Mouse (Mus musculus): Measurements from ENCODE around the gene Tnrc18. TPM values are rescaled to one million over a fixed set of nuclear protein-coding genes. Genes with fewer than 3 reads are reported as not detected.

The Tnrc18 gene
- total and polyA plus RNA-seq, 2 experiments from 2014 or later: 23.4 to 116 TPM

- WGBS: 88% methylated on average over 9 of the region's 9 CpGs
These were observed 102.4 kb downstream of the Tnrc18 start for GRCm38 (mm10) chr5:142715059-142715458.

GRCm38 (mm10) chr5:142713966-142714365 lies 103.5 kb downstream of the Tnrc18 start:
- no peak for DNase-seq
- no peaks in the 10 kb centered on the region for H3K9me3 ChIP-seq (ENCODE audit: low read length)
- no peak overlapping the region for H3K4me3 ChIP-seq (ENCODE audit: low read depth, low read length)
- no peak overlapping the region for H3K9ac ChIP-seq
- no peak overlapping the region for H3K4me2 ChIP-seq (ENCODE audit: low read depth)
- no peak for ATAC-seq
- no peak overlapping the region for H3K27ac ChIP-seq (ENCODE audit: low read depth, low read length)
- 93% methylated on average over 10 of the region's 10 CpGs for WGBS
- H3K36me3 ChIP-seq (ENCODE audit: insufficient read depth): peaks cover 65% of the 10 kb centered on the region
- no peaks in the 10 kb centered on the region for H3K27me3 ChIP-seq (ENCODE audit: insufficient read depth, low read length)
- TF ChIP-seq CTCF (IDR thresholded peaks at IDR 0.05; ENCODE audit: low read depth): no peak
- H3K4me1 ChIP-seq (ENCODE audit: insufficient read depth): no peaks in the 10 kb centered on the region

More at GRCm38 (mm10) chr5:142715059-142715458, 102.4 kb downstream of the Tnrc18 start:
- H3K27ac ChIP-seq (ENCODE audit: low read depth, low read length): no peak overlapping the region
- ATAC-seq: no peak
- H3K27me3 ChIP-seq (ENCODE audit: insufficient read depth, low read length): no peaks in the 10 kb centered on the region
- no peaks in the 10 kb centered on the region for H3K4me1 ChIP-seq (ENCODE audit: insufficient read depth)
- no peak overlapping the region for H3K4me2 ChIP-seq (ENCODE audit: low read depth)
- H3K9me3 ChIP-seq (ENCODE audit: low read length): no peaks in the 10 kb centered on the region
- H3K36me3 ChIP-seq (ENCODE audit: insufficient read depth): peaks cover 66% of the 10 kb centered on the region
- no peak for TF ChIP-seq CTCF (IDR thresholded peaks at IDR 0.05; ENCODE audit: low read depth)
- H3K4me3 ChIP-seq (ENCODE audit: low read depth, low read length): no peak overlapping the region
- no peak overlapping the region for H3K9ac ChIP-seq
- DNase-seq: no peak

- TF ChIP-seq CTCF (IDR thresholded peaks at IDR 0.05; ENCODE audit: low read depth): peak; percentile 55
- DNase-seq: no peak
These were observed 105.1 kb downstream of the Tnrc18 start for GRCm38 (mm10) chr5:142712373-142712772.

GRCm38 (mm10) chr5:142709436-142709835 lies 108.0 kb downstream of the Tnrc18 start:
- Histone ChIP-seq H3K4me2 (ENCODE audit: low read depth) (no peak overlapping the region), H3K9ac (no peak overlapping the region), H3K4me1 (ENCODE audit: insufficient read depth) (no peaks in the 10 kb centered on the region), H3K9me3 (ENCODE audit: low read length) (no peaks in the 10 kb centered on the region), H3K4me3 (ENCODE audit: low read depth, low read length) (no peak overlapping the region), H3K36me3 (ENCODE audit: insufficient read depth) (peaks cover 69% of the 10 kb centered on the region), H3K27ac (ENCODE audit: low read depth, low read length) (no peak overlapping the region), H3K27me3 (ENCODE audit: insufficient read depth, low read length) (no peaks in the 10 kb centered on the region)
- TF ChIP-seq CTCF (IDR thresholded peaks at IDR 0.05; ENCODE audit: low read depth): no peak
- DNase-seq (no peak), ATAC-seq (no peak)
- 79% methylated on average over 7 of the region's 7 CpGs for WGBS

More at GRCm38 (mm10) chr5:142712373-142712772, 105.1 kb downstream of the Tnrc18 start:
- no peaks in the 10 kb centered on the region for H3K4me1 ChIP-seq (ENCODE audit: insufficient read depth)
- peaks cover 63% of the 10 kb centered on the region for H3K36me3 ChIP-seq (ENCODE audit: insufficient read depth)
- WGBS: 88% methylated on average over 5 of the region's 5 CpGs
- H3K4me3 ChIP-seq (ENCODE audit: low read depth, low read length): no peak overlapping the region
- no peaks in the 10 kb centered on the region for H3K9me3 ChIP-seq (ENCODE audit: low read length)
- no peak overlapping the region for H3K4me2 ChIP-seq (ENCODE audit: low read depth)
- no peak overlapping the region for H3K27ac ChIP-seq (ENCODE audit: low read depth, low read length)
- H3K27me3 ChIP-seq (ENCODE audit: insufficient read depth, low read length): no peaks in the 10 kb centered on the region
- no peak overlapping the region for H3K9ac ChIP-seq
- peak; percentile 32; the same call in 1 of the 2 replicates for ATAC-seq

- 91% methylated on average over 5 of the region's 5 CpGs for WGBS
- peaks cover 57% of the 10 kb centered on the region for H3K36me3 ChIP-seq (ENCODE audit: insufficient read depth)
These were observed 109.8 kb downstream of the Tnrc18 start for GRCm38 (mm10) chr5:142707709-142708108.

GRCm38 (mm10) chr5:142703569-142703968 lies 113.9 kb downstream of the Tnrc18 start:
- Histone ChIP-seq H3K9me3 (ENCODE audit: low read length) (no peaks in the 10 kb centered on the region), H3K27me3 (ENCODE audit: insufficient read depth, low read length) (no peaks in the 10 kb centered on the region), H3K36me3 (ENCODE audit: insufficient read depth) (peaks cover 25% of the 10 kb centered on the region), H3K27ac (ENCODE audit: low read depth, low read length) (no peak overlapping the region), H3K4me3 (ENCODE audit: low read depth, low read length) (peak overlapping the region; percentile 95), H3K9ac (peak overlapping the region; percentile 93), H3K4me1 (ENCODE audit: insufficient read depth) (peaks cover 14% of the 10 kb centered on the region; the same call in 1 of the 2 replicates), H3K4me2 (ENCODE audit: low read depth) (peak overlapping the region; percentile 92)
- 38% methylated on average over 10 of the region's 10 CpGs for WGBS
- ATAC-seq (peak; percentile 10; the same call in 1 of the 2 replicates), DNase-seq (peak; percentile 60)
- no peak for TF ChIP-seq CTCF (IDR thresholded peaks at IDR 0.05; ENCODE audit: low read depth)

More at GRCm38 (mm10) chr5:142707709-142708108, 109.8 kb downstream of the Tnrc18 start:
- peaks cover 13% of the 10 kb centered on the region; the same call in 1 of the 2 replicates for H3K4me1 ChIP-seq (ENCODE audit: insufficient read depth)
- no peak overlapping the region for H3K27ac ChIP-seq (ENCODE audit: low read depth, low read length)
- H3K4me2 ChIP-seq (ENCODE audit: low read depth): no peak overlapping the region
- H3K4me3 ChIP-seq (ENCODE audit: low read depth, low read length): no peak overlapping the region
- H3K9me3 ChIP-seq (ENCODE audit: low read length): no peaks in the 10 kb centered on the region
- no peak overlapping the region for H3K9ac ChIP-seq
- TF ChIP-seq CTCF (IDR thresholded peaks at IDR 0.05; ENCODE audit: low read depth): no peak
- DNase-seq (no peak), ATAC-seq (no peak)
- H3K27me3 ChIP-seq (ENCODE audit: insufficient read depth, low read length): no peaks in the 10 kb centered on the region

- ATAC-seq (0 out of 2 replicates have a peak, but pooled peaks have one; percentile 13), DNase-seq (no peak)
- no peak for TF ChIP-seq CTCF (IDR thresholded peaks at IDR 0.05; ENCODE audit: low read depth)
- no peaks in the 10 kb centered on the region for H3K9me3 ChIP-seq (ENCODE audit: low read length)
- peak overlapping the region; percentile 54 for H3K27ac ChIP-seq (ENCODE audit: low read depth, low read length)
- H3K36me3 ChIP-seq (ENCODE audit: insufficient read depth): peaks cover 15% of the 10 kb centered on the region
- H3K4me1 ChIP-seq (ENCODE audit: insufficient read depth): peaks cover 14% of the 10 kb centered on the region; the same call in 1 of the 2 replicates
- H3K9ac ChIP-seq: peak overlapping the region; percentile 93
- 26% methylated on average over 15 of the region's 18 CpGs for WGBS
- H3K27me3 ChIP-seq (ENCODE audit: insufficient read depth, low read length): no peaks in the 10 kb centered on the region
- peak overlapping the region; percentile 92 for H3K4me2 ChIP-seq (ENCODE audit: low read depth)
- peak overlapping the region; percentile 95 for H3K4me3 ChIP-seq (ENCODE audit: low read depth, low read length)
These were observed 114.8 kb downstream of the Tnrc18 start for GRCm38 (mm10) chr5:142702511-142703138.
